Mouse (Mus musculus) liver, adult 2 months (tissue): ENCODE data around the gene Alg12. TPM values are rescaled to one million over a fixed set of nuclear protein-coding genes. Genes with fewer than 3 reads are reported as not detected.

Experiments used
- DNase-seq: peaks from one replicate; pipeline ENCODE4 v3.0.0-alpha.2; 2011; ENCODE audit warnings: low read depth, low spot score; ENCODE audit errors: extremely low read depth
- H3K27ac ChIP-seq: fragments of 200-500 bp; replicated peaks from 2 replicates; pipeline ENCODE4 v1.5.1; 2012; ENCODE audit warnings: low read depth, mild to moderate bottlenecking, control low read depth, inconsistent platforms, low read length; ENCODE audit not compliant: insufficient read depth
- H3K27me3 ChIP-seq: fragments of 200-500 bp; 2 replicates; pipeline ENCODE4 v1.6.1; 2012; ENCODE audit warnings: mild to moderate bottlenecking, moderate library complexity, low read length, inconsistent platforms; ENCODE audit not compliant: control insufficient read depth, insufficient read depth
- H3K36me3 ChIP-seq: fragments of 200-500 bp; 2 replicates; pipeline ENCODE4 v1.6.1; 2012; ENCODE audit warnings: low read length, inconsistent platforms; ENCODE audit not compliant: control insufficient read depth, insufficient read depth
- H3K4me1 ChIP-seq: fragments of 200-500 bp; 2 replicates; pipeline ENCODE4 v1.6.1; 2011; ENCODE audit warnings: low read length; ENCODE audit not compliant: control insufficient read depth, insufficient read depth
- H3K4me3 ChIP-seq: fragments of 200-500 bp; 2 replicates; pipeline ENCODE4 v1.5.1; 2011; ENCODE audit warnings: low read depth, mild to moderate bottlenecking, control low read depth, low read length, moderate library complexity; ENCODE audit not compliant: insufficient read depth
- H3K79me2 ChIP-seq: fragments of 200-500 bp; 2 replicates; pipeline ENCODE4 v1.6.1; 2012; ENCODE audit warnings: inconsistent platforms, mild to moderate bottlenecking, low read length, moderate library complexity; ENCODE audit not compliant: control insufficient read depth, insufficient read depth
- H3K9ac ChIP-seq: fragments of 200-500 bp; 2 replicates; pipeline ENCODE4 v1.6.1; 2012; ENCODE audit warnings: low read depth, mild to moderate bottlenecking, control low read depth, inconsistent platforms, low read length
- CTCF ChIP-seq: fragments of 200-500 bp; IDR thresholded peaks from 2 replicates; pipeline ENCODE4 v1.5.1; 2011; ENCODE audit warnings: low read depth, low read length, control low read depth
- POLR2A ChIP-seq: fragments of 200-500 bp; IDR thresholded peaks from 2 replicates; pipeline ENCODE4 v1.6.1; 2011; ENCODE audit warnings: low read length, control low read depth; ENCODE audit not compliant: insufficient read depth; ENCODE audit errors: extremely low read depth
- WGBS: fragments of 180-500 bp; shearing (Covaris S2); methylation state at CpG from one replicate; pipeline ENCODE4 v1.1.7; 2018; 5-methylcytosine and 5-hydroxymethylcytosine counted together
- polyA plus RNA-seq: library from polyadenylated mRNA; depleted of rRNA; stranded (reverse); fragments of >200 nt; gene quantifications from 2 replicates; pipeline ENCODE4 v1.2.3, GENCODE M21; 2012
- total RNA-seq: library from RNA; depleted of rRNA; stranded (reverse); fragments of >200 nt; gene quantifications from 2 replicates; pipeline ENCODE4 v1.2.3, GENCODE M21; 2014

Gene Alg12
- total and polyA plus RNA-seq, 2 experiments = 4.9 to 14.4 TPM

GRCm38 (mm10) chr15:88860781-88861180 lies 41.7 kb upstream of the Alg12 start:
- TF ChIP-seq CTCF = no peak
- TF ChIP-seq POLR2A = no peak
- Histone ChIP-seq H3K79me2 (peaks cover 18% of the 10 kb centered on the region), H3K36me3 (peaks cover 15% of the 10 kb centered on the region), H3K9ac (no peak overlapping the region), H3K27ac (peak overlapping the region; percentile 78), H3K27me3 (no peaks in the 10 kb centered on the region), H3K4me3 (no peak overlapping the region), H3K4me1 (peaks cover 27% of the 10 kb centered on the region)
- DNase-seq = no peak
- 90% methylated on average over 3 of the region's 3 CpGs for WGBS

GRCm38 (mm10) chr15:88859206-88859970 lies 40.3 kb upstream of the Alg12 start:
- 67% methylated on average over 8 of the region's 8 CpGs for WGBS
- no peaks in the 10 kb centered on the region for H3K27me3 ChIP-seq

DNA sequence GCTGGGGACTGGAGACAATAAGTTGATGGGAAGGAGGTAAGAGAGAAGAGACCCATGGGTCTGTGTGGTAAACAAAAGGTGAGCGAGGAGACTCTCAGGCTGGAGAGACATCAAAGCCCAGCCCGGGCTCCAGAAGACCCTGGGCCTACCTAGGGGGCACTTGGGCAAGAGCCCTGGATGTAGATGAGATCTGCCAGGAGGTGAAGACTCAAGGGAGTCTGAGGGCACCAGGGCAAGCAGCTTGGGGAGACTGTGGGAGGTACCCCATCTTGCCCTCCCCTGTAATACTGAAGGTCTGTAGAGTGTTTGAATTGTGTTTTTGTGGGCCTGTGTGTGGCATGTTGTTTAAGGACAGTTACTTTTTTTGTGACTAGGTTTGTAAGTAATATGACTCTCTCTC lies 39.6 kb upstream of the Alg12 start:
- Histone ChIP-seq H3K27ac (peak overlapping the region; percentile 89), H3K4me3 (no peak overlapping the region), H3K36me3 (no peaks in the 10 kb centered on the region; the same call in 1 of the 2 replicates), H3K4me1 (peaks cover 31% of the 10 kb centered on the region), H3K27me3 (no peaks in the 10 kb centered on the region), H3K79me2 (peaks cover 14% of the 10 kb centered on the region), H3K9ac (no peak overlapping the region)
- WGBS = 38% methylated on average over 2 of the region's 2 CpGs
- DNase-seq = no peak
- TF ChIP-seq CTCF = no peak
- TF ChIP-seq POLR2A = no peak

More at GRCm38 (mm10) chr15:88859206-88859970, 40.3 kb upstream of the Alg12 start:
- H3K4me3 ChIP-seq = no peak overlapping the region
- TF ChIP-seq CTCF (no peak), POLR2A (no peak)
- H3K27ac ChIP-seq = no peak overlapping the region
- no peak overlapping the region for H3K9ac ChIP-seq
- peaks cover 27% of the 10 kb centered on the region for H3K4me1 ChIP-seq
- H3K36me3 ChIP-seq = peaks cover 2% of the 10 kb centered on the region; the same call in 1 of the 2 replicates
- H3K79me2 ChIP-seq = peaks cover 14% of the 10 kb centered on the region
- DNase-seq = no peak

DNA sequence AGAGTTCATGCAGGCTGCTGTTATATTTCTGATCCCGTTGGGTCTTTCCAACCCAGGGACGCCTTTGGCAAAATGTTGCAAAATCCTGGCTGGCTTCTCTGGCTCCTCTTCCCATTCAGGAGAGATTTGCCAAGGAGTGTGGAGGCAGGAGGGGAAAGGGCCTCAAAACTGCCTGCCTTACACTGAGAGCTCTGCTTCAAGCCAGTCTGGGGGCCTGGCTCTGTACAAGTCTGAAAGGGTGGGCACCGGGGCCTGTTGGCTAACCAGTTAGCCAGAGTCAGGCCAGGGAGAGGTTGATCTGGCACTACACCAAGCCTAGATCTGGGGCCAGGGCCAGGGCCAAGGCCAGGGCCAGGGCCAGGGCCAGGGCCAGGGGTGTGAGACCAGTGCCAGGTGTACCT lies 39.0 kb upstream of the Alg12 start:
- TF ChIP-seq POLR2A (no peak), CTCF (no peak)
- Histone ChIP-seq H3K79me2 (peaks cover 8% of the 10 kb centered on the region), H3K36me3 (no peaks in the 10 kb centered on the region), H3K4me3 (no peak overlapping the region), H3K27ac (peak overlapping the region; percentile 89), H3K27me3 (no peaks in the 10 kb centered on the region), H3K9ac (peak overlapping the region; percentile 36; the same call in 1 of the 2 replicates), H3K4me1 (peaks cover 35% of the 10 kb centered on the region)
- 24% methylated on average over 3 of the region's 3 CpGs for WGBS
- DNase-seq = peak; percentile 94

GRCm38 (mm10) chr15:88857361-88857760 lies 38.2 kb upstream of the Alg12 start:
- Histone ChIP-seq H3K4me1 (peaks cover 42% of the 10 kb centered on the region), H3K4me3 (no peak overlapping the region), H3K27ac (peak overlapping the region; percentile 64), H3K79me2 (peaks cover under 1% of the 10 kb centered on the region), H3K27me3 (no peaks in the 10 kb centered on the region), H3K36me3 (no peaks in the 10 kb centered on the region), H3K9ac (no peak overlapping the region)
- no peak for TF ChIP-seq CTCF
- TF ChIP-seq POLR2A = no peak
- WGBS = 90% methylated on average over 7 of the region's 7 CpGs
- DNase-seq = no peak

DNA sequence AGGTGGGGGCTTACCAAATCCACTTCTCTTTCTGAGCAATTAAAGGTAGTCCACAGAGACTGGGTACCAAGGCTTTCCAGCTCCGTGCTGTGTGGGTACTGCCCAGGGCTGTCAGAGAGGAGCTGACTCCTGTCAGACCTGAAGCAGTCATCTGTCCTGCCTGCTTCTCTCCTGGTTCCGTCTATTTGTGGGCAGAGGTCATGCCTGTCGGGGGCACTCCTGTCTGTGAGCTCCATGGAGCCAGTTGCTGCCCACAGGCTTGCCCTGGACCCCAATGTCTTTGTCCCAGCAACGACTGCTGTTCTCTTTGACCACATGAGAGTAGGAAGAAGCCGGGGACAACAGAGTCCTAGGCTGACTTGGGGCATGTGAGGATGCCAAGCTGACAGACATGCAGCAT lies 37.5 kb upstream of the Alg12 start:
- DNase-seq = no peak

More for the DNA sequence above, 37.5 kb upstream of the Alg12 start:
- 90% methylated on average over 5 of the region's 5 CpGs for WGBS
- H3K9ac ChIP-seq = no peak overlapping the region
- peaks cover 47% of the 10 kb centered on the region for H3K4me1 ChIP-seq
- no peak overlapping the region for H3K27ac ChIP-seq
- H3K36me3 ChIP-seq = no peaks in the 10 kb centered on the region
- no peak overlapping the region for H3K4me3 ChIP-seq
- TF ChIP-seq CTCF = no peak
- TF ChIP-seq POLR2A = no peak
- no peaks in the 10 kb centered on the region for H3K79me2 ChIP-seq
- H3K27me3 ChIP-seq = no peaks in the 10 kb centered on the region
